Mouse (Mus musculus) embryonic facial prominence, embryonic 10.5 days (tissue): ENCODE results near the gene Cep104. TPM values are rescaled to one million over a fixed set of nuclear protein-coding genes. Genes with fewer than 3 reads are reported as not detected.

Source experiments
- DNase-seq: peaks from one replicate; pipeline ENCODE4 v3.0.0-alpha.2; 2017; ENCODE audit warnings: low spot score
- H3K27ac ChIP-seq: fragments of 300-500 bp; sonication (generic); replicated peaks from 2 replicates; pipeline ENCODE4 v1.5.1; 2016; ENCODE audit warnings: mild to moderate bottlenecking
- H3K27me3 ChIP-seq: fragments of 300-500 bp; sonication (generic); replicated peaks from 2 replicates; pipeline ENCODE4 v1.6.1; 2016; ENCODE audit warnings: low read depth, mild to moderate bottlenecking; ENCODE audit not compliant: poor library complexity, severe bottlenecking
- H3K36me3 ChIP-seq: fragments of 300-500 bp; sonication (generic); replicated peaks from 2 replicates; pipeline ENCODE4 v1.6.1; 2016; ENCODE audit warnings: mild to moderate bottlenecking, moderate library complexity
- H3K4me1 ChIP-seq: fragments of 300-500 bp; sonication (generic); 2 replicates; pipeline ENCODE4 v1.6.1; 2016
- H3K4me3 ChIP-seq: fragments of 300-500 bp; sonication (generic); 2 replicates; pipeline ENCODE4 v1.5.1; 2016; ENCODE audit warnings: mild to moderate bottlenecking, moderate library complexity
- H3K9me3 ChIP-seq: fragments of 300-500 bp; sonication (generic); 2 replicates; pipeline ENCODE4 v1.6.1; 2016; ENCODE audit warnings: mild to moderate bottlenecking
- WGBS: fragments of 180-500 bp; shearing (Covaris S2); methylation state at CpG from one replicate; pipeline ENCODE4 v1.1.7; 2016; 5-methylcytosine and 5-hydroxymethylcytosine counted together
- polyA plus RNA-seq: library from polyadenylated mRNA; unstranded; fragments of >200 nt; fragmentation: Nextera tagmentation; extraction: Ambion mirVana; gene quantifications from 2 replicates; pipeline ENCODE4 v1.2.1, GENCODE M21; 2016

Gene Cep104
- polyA plus RNA-seq, 1 experiment from 2014 or later = 20.5 TPM

DNA sequence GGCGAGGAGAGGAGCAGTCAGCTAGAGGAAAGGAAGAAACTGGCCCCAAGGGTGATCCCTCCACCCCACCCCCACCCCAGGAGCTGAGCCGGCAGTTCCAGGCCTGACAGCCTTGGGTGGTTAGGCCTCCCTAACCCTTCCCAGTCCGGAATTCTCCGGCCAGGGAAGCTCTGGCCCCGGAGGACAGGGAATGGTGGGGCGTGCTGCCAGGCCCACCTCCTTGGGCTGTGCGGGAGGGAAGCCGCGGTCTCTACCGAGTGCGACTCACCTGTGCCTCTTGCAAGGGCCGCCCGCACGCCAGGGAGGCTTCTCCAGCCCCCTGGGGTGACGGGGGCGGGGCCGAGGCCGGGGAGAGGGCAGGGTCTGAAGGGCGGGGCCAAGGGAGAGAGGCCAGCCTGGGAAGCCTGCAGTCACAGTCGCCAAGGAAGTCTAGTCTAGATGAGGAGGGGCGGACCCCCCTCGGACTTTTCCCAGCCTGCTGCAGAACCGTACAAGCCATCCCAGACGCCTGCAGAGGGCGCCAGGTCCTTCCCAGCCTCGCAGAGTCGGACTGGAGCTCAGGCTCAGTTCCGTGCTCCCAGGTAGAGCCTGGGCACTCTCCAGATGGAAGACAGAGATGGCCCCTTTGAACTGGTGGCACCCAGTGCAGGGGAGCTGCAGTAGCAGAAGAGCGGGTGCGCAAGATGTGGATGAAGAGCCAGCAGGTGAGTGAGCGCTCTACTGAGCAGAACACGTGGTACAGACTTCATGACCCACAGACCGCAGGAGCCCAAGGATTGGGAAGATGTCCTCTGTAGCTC is 50.8 kb downstream of the Cep104 start, which contains the start of gene Smim1:
Gene Smim1 (minus strand): TSS at position 590 of the 800 bp plus-strand sequence.
- peak within 1 kb of the TSS; percentile 56 for H3K4me3 ChIP-seq
- H3K27ac ChIP-seq = peak within 1 kb of the TSS; percentile 31
- peaks cover 21% of the 10 kb centered on the region for H3K36me3 ChIP-seq
- WGBS = 1% methylated on average over 33 of the region's 33 CpGs
- peak; percentile 74 for DNase-seq
- peaks cover 47% of the 10 kb centered on the region for H3K27me3 ChIP-seq
- peaks cover 38% of the 10 kb centered on the region for H3K4me1 ChIP-seq
- no peaks in the 10 kb centered on the region for H3K9me3 ChIP-seq

DNA sequence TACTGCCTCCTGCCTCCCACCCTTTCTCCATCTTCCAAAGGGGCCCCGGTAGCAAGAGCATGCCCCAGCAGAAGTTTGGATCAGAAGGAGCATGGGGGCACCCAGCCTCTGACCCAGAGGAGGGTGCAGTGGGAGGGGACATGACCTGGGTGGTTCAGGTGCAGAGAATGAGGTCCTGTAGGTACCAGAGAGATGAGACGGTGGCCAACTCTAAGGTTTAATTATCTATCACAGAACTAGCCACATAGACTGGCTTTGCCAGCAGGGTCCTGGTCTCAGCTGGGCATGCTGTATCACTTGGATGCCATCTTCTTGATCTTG is 51.4 kb downstream of the Cep104 start:
- Histone ChIP-seq H3K4me1 (peaks cover 38% of the 10 kb centered on the region), H3K4me3 (peak overlapping the region; percentile 56), H3K27me3 (peaks cover 47% of the 10 kb centered on the region), H3K36me3 (peaks cover 16% of the 10 kb centered on the region), H3K27ac (peak overlapping the region; percentile 31), H3K9me3 (no peaks in the 10 kb centered on the region)
- DNase-seq = no peak
- WGBS = 23% methylated on average over 2 of the region's 2 CpGs

DNA sequence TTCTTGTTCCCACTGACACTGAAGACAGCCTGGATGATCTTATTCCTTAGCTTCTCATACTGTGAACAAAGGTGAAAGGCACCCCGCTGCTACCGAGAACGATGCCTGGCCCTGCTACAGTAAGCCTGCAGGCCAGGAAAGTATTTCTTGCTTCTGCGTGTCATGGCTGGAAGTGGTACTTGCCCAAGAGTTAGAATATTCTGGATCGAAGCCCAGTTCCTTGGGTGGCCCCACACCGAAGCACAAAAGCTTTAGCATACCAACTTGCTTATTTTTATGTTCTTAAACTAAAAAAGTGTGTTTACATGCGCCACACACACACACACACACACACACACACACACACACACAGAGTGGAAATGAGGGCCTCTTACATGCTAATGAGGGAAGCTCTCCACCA is 53.1 kb downstream of the Cep104 start:
- no peak overlapping the region for H3K4me3 ChIP-seq
- H3K4me1 ChIP-seq = peaks cover 34% of the 10 kb centered on the region
- peaks cover 46% of the 10 kb centered on the region for H3K27me3 ChIP-seq
- no peaks in the 10 kb centered on the region for H3K9me3 ChIP-seq
- WGBS = 81% methylated on average over 7 of the region's 7 CpGs
- no peak for DNase-seq
- no peaks in the 10 kb centered on the region for H3K36me3 ChIP-seq
- no peak overlapping the region for H3K27ac ChIP-seq

DNA sequence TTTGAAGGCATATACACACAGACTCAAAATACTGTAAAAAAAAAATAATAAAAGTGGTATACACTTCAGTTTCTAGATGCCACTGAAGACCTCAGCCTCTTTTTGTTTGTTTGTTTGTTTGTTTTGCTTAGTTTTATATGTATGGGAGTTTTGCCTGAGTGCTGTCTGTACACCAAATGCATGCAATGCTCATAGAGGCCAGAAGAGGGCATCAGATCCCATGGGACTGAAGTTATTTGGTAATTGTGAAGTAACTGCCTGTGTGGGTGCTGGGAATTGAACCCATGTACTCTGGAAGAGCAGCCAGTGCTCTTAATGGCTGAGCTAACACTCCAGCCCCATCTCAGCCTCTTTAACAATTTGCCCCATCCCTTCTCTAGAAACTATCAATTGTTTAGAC is 53.7 kb downstream of the Cep104 start:
- peaks cover 32% of the 10 kb centered on the region for H3K4me1 ChIP-seq
- no peaks in the 10 kb centered on the region for H3K9me3 ChIP-seq
- H3K4me3 ChIP-seq = no peak overlapping the region
- H3K27me3 ChIP-seq = peaks cover 41% of the 10 kb centered on the region
- no peak for DNase-seq
- H3K27ac ChIP-seq = no peak overlapping the region
- H3K36me3 ChIP-seq = no peaks in the 10 kb centered on the region

DNA sequence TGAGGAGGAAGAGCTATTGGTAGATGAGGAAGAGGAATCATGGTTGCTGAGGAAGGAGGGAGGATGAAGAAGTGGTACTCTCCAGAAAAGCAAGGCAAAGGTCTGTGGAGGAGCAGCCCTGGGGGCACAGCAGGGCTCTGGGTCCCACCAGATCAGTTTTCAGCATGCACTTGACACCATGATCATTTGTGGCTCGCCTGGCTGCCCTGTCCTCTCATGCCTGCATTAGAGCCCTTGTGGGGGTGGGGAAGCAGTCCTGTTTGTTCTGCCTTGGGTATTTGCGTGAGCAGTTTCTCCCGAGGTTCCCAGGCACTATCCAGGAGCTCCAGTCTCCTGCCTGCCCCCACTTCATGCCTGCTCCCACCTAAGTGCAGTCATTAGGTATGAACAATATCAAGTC is 62.1 kb downstream of the Cep104 start:
- Histone ChIP-seq H3K27ac (no peak overlapping the region), H3K27me3 (no peaks in the 10 kb centered on the region), H3K4me3 (no peak overlapping the region), H3K36me3 (no peaks in the 10 kb centered on the region), H3K9me3 (no peaks in the 10 kb centered on the region), H3K4me1 (peaks cover 18% of the 10 kb centered on the region)
- DNase-seq = no peak
- 36% methylated on average over 3 of the region's 3 CpGs for WGBS

DNA sequence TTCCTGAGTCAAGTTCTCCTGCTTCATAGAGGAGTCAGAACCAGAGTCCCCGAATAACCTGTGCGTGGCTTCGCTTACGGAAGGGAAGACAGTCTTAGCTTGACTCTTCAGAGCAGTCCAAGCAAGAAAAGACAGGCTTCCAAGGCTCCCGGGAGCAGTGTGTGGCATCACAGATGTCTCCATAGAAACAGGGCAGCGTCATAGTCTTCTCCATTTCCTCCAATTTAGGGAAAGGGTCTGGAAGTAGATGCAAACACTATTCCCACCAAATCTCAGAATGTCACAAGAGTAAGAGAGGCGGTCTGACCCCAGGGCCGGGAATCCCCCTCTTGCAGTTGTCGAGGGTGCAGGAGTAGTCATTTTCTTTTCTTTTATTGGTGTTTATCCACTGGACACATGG is 67.6 kb downstream of the Cep104 start, which contains the start of gene Ccdc27:
Gene Ccdc27 (minus strand): TSS at position 101 of the 400 bp plus-strand sequence.
- 83% methylated on average over 9 of the region's 9 CpGs for WGBS
- H3K36me3 ChIP-seq = no peaks in the 10 kb centered on the region
- no peaks in the 10 kb centered on the region; the same call in 1 of the 2 replicates for H3K4me1 ChIP-seq
- no peaks in the 10 kb centered on the region for H3K27me3 ChIP-seq
- H3K27ac ChIP-seq = no peak within 1 kb of the TSS
- H3K9me3 ChIP-seq = no peaks in the 10 kb centered on the region
- H3K4me3 ChIP-seq = no peak within 1 kb of the TSS
- no peak for DNase-seq

DNA sequence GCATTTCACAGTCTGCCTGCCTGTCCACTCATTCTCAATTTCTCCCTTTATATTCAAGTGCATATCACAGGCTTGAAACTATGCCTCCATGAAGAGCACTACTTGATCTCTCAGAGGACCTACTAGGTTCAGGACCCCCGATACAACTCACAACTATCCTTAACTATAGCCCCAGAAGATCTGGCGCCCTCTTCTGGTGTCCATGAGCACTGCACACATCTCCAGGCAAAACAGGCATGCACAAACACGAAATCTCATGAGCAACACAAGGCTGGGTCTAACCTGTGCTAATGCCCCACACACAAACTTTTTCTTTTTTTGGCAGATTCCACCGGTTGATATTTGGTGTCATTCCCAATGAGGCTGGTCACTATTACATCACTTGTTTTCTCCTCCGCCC is 70.8 kb downstream of the Cep104 start:
- Histone ChIP-seq H3K27ac (no peak overlapping the region), H3K36me3 (no peaks in the 10 kb centered on the region), H3K4me3 (no peak overlapping the region), H3K4me1 (no peaks in the 10 kb centered on the region), H3K27me3 (no peaks in the 10 kb centered on the region), H3K9me3 (no peaks in the 10 kb centered on the region)
- 67% methylated on average over 5 of the region's 5 CpGs for WGBS
- DNase-seq = no peak

DNA sequence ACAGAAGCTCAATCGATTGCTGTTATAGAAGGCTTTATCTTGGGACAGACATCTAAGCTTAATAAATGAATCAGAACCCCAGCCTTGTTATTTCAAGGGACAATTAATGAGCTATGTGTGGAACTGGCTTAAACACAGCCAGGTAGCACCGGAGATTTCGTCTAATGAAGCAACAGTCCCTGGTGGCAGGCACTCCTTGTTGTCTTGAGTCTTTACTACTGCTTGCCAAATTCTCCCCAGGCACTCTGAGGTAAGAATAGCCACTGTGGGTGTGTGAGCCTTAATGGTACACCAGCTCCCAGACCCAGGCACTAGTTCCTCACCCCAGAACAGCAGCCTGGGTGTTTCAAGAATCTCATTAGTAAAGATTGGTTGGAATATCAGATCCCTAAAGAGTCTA is 76.4 kb downstream of the Cep104 start:
- Histone ChIP-seq H3K36me3 (no peaks in the 10 kb centered on the region), H3K27ac (no peak overlapping the region), H3K4me3 (no peak overlapping the region), H3K4me1 (no peaks in the 10 kb centered on the region; the same call in 1 of the 2 replicates), H3K9me3 (no peaks in the 10 kb centered on the region), H3K27me3 (no peaks in the 10 kb centered on the region)
- 91% methylated on average over 3 of the region's 3 CpGs for WGBS
- DNase-seq = no peak

DNA sequence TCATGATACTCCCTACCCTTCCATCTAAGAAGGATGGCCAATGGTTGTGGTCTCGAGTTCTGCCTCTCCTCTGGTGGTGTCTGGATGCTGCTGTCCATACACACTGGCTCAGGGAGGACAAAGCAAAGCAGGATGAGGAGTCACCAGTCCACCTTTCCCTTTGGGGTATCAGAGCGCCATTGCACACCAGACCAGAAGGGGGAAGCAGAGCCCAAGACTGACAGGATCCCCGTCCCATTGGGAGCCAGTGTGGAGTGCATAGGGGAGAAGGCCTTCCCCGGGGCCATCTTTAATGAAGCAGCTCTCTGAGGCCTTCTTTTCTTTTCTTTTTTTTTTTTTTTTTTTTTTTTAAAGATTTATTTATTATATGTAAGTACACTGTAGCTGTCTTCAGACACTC is 78.1 kb downstream of the Cep104 start:
- DNase-seq = no peak
- Histone ChIP-seq H3K27me3 (no peaks in the 10 kb centered on the region), H3K27ac (no peak overlapping the region), H3K9me3 (no peaks in the 10 kb centered on the region), H3K4me1 (no peaks in the 10 kb centered on the region; the same call in 1 of the 2 replicates), H3K36me3 (no peaks in the 10 kb centered on the region), H3K4me3 (no peak overlapping the region)
- WGBS = 54% methylated on average over 4 of the region's 4 CpGs

DNA sequence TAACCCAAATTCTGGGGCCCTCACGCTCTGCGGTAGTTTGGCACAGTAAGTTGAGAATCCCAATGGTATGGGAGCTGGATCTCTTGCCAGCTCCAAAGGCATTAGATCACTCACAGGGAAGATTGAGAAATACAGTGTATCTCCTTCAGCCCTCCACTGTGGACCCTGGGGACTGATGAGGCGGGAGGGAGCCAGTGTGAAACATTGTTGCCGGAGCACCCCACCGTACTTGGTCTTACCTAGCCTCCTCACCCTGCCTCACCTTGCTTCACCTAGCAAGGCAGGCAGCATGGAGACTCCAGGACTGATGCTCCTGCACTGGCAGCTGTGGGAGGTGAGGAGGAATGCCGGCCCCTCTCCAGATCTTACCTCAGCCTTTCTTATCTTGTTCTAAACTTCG is 80.5 kb downstream of the Cep104 start:
- Histone ChIP-seq H3K4me3 (no peak overlapping the region), H3K27me3 (no peaks in the 10 kb centered on the region), H3K4me1 (no peaks in the 10 kb centered on the region; the same call in 1 of the 2 replicates), H3K9me3 (no peaks in the 10 kb centered on the region), H3K27ac (no peak overlapping the region), H3K36me3 (no peaks in the 10 kb centered on the region)
- DNase-seq = no peak
- 88% methylated on average over 7 of the region's 7 CpGs for WGBS

DNA sequence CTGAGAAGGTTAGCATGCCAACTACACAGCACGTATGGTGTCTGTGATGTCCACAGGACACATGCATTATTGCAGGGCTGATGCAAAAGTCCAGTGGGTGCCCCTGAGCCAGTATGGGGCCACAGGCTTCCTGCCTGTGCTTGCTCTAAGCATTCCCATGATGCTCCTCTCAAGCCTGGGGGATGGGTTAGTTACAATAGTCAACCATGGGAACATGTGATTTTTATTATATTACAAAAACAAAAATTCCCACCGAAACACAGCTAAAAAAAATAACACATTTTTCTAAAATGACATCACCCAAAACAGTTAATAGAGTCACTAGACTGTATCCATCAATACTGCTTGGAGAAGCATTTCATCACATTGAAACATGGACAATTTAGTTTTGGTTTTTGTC is 81.1 kb downstream of the Cep104 start:
- H3K36me3 ChIP-seq = no peaks in the 10 kb centered on the region
- H3K4me3 ChIP-seq = no peak overlapping the region
- 77% methylated on average over 2 of the region's 2 CpGs for WGBS
- H3K27me3 ChIP-seq = no peaks in the 10 kb centered on the region
- no peak for DNase-seq
- H3K9me3 ChIP-seq = no peaks in the 10 kb centered on the region
- H3K27ac ChIP-seq = no peak overlapping the region
- H3K4me1 ChIP-seq = no peaks in the 10 kb centered on the region; the same call in 1 of the 2 replicates

DNA sequence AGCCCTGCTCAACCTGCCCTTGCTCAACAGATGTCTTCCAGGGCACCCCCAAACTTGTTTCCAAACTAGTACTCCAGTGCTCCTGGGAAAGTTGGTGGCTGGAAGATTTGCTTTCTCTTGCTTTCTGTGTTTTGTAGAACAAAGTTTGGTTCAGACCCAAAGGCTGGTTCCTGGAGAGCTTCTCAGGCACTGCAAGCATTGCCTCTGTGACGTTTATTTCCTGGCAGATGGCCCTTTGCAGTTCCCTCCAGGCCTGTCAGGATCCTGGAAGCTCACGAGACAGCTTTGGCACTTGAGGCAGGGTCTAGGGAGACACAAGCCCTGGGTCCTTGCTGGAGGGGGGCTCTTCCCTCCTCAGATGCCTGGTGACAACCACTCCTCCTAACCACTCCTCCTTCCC is 81.7 kb downstream of the Cep104 start:
- no peak overlapping the region for H3K27ac ChIP-seq
- 65% methylated on average over 2 of the region's 2 CpGs for WGBS
- H3K9me3 ChIP-seq = no peaks in the 10 kb centered on the region
- H3K4me3 ChIP-seq = no peak overlapping the region
- no peaks in the 10 kb centered on the region for H3K27me3 ChIP-seq
- DNase-seq = no peak
- H3K36me3 ChIP-seq = no peaks in the 10 kb centered on the region
- no peaks in the 10 kb centered on the region; the same call in 1 of the 2 replicates for H3K4me1 ChIP-seq

DNA sequence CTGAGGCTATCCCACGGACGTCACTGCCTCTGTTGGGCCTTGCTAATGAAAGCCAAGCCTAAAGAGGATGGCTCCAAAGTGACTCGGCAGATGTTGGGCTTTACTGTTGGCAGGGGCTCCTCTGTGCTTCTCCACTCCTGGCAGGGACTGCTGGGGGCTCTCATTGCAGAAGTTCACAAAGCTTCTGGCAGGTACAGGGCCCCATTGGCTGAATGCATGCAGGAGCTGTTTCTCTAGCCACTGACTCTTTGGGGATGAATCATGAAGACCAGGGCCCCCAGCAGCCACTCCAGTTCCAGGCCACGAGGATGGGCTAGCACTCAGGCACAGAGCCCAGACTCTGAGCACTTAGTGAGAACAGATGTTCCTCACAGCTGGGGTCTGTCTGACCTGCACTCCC is 82.7 kb downstream of the Cep104 start:
- Histone ChIP-seq H3K27me3 (0 out of 2 replicates have a peak, but pooled peaks cover 4% of the 10 kb centered on the region), H3K27ac (no peak overlapping the region), H3K4me3 (no peak overlapping the region), H3K9me3 (no peaks in the 10 kb centered on the region), H3K36me3 (no peaks in the 10 kb centered on the region), H3K4me1 (no peaks in the 10 kb centered on the region; the same call in 1 of the 2 replicates)
- DNase-seq = no peak
- WGBS = 66% methylated on average over 4 of the region's 4 CpGs
